ENCODE assay signal across 8 mouse cellular contexts in the genomic region with DNA sequence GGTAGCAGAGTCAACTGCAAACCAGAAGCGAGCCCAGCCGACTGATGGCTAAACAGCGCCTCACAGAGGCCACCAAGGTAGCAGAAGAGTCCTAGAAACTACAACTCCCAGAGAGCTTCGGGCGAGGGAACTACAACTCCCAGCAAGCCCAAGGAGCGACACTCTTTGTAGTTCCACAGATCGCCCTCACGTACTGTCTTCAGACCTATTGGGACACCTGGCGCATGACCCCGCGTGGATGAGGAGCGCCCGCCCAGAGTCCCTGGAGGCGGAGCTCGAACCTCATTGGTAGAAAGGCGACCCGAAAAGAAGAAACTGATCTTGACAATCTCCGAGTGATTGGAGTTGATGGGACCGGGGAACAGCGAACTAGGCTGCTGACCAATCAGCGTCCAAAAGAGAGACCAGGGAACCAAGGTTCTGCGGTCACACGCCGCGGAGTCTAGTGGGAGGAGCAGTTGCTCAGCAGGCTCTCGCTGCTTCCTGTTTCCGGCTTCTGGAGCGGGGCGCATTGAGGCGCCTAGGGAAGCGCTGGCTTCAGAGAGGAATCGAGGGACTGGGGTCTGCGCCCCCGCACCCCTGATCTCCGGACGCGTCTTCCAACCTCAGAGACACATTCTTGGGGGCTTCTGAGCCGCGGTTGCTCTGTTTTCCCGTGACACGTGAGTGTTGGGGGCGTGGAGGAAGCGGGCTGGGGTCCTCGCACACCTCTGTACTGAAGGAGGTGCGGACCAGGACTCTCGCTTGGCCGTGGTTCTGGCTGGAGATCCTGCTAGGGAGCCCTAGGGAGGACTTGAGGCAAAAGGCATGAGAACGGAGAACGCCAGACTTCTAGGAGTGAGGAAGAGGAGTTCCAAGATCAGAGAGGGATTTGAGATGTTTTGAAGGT. TPM values are rescaled to one million over a fixed set of nuclear protein-coding genes. Genes with fewer than 3 reads are reported as not detected.
DNase-seq lines count a peak whose midpoint lies in the region; ATAC-seq and TF ChIP-seq lines count a peak whose summit lies in the region.

A gene (plus strand): TSS at position 216 of the 889 bp plus-strand sequence.

- TF ChIP-seq CTCF in cortical plate, adult 2 months (IDR thresholded peaks at IDR 0.05; ENCODE audit: extremely low read depth, insufficient read depth, low read length): peak; percentile 93

- no peaks in the 10 kb centered on the region; the same call in 1 of the 2 replicates for H3K4me1 ChIP-seq in cortical plate, adult 2 months (ENCODE audit: control insufficient read depth, insufficient read depth, low read length)
- peaks cover 46% of the 10 kb centered on the region for H3K4me1 ChIP-seq in megakaryocyte, embryonic 14.5 days

- peaks cover 26% of the 10 kb centered on the region for H3K36me3 ChIP-seq in megakaryocyte, embryonic 14.5 days (replicated peaks; ENCODE audit: low read length)

- H3K9me3 ChIP-seq in megakaryocyte, embryonic 14.5 days: no peaks in the 10 kb centered on the region

- H3K27ac ChIP-seq in cortical plate, adult 2 months (ENCODE audit: insufficient read depth, low read length): 0 out of 2 replicates have a peak within 1 kb of the TSS, but pooled peaks have one; percentile 4

- TF ChIP-seq POLR2A in cortical plate, adult 2 months (IDR thresholded peaks at IDR 0.05; ENCODE audit: extremely low read depth, insufficient read depth, low read length): peak; percentile 69

- peak; percentile 96 to 98 for DNase-seq in gastrocnemius, adult 8-10 months (ENCODE audit: low spot score in 2 of 2)
- peak; percentile 94 for DNase-seq in hindlimb bud, embryonic 11.5 days (ENCODE audit: extremely low spot score, low read depth, low spot score)
- DNase-seq in left cerebral cortex, adult 8-10 months (ENCODE audit: low spot score in 2 of 2): peak; percentile 89 to 99
- peak; percentile 98 to 99 for DNase-seq in right cerebral cortex, postnatal 10 days (ENCODE audit: low spot score in 2 of 2)
- peak; percentile 81 for DNase-seq in urinary bladder, postnatal 25 days (ENCODE audit: low spot score)

- ATAC-seq in activated CD4-positive, CD25-positive, alpha-beta regulatory T cell, adult 4 months: peak; percentile 94

- no peaks in the 10 kb centered on the region for H3K27me3 ChIP-seq in megakaryocyte, embryonic 14.5 days (replicated peaks)

- peak within 1 kb of the TSS; percentile 75 for H3K4me3 ChIP-seq in cortical plate, adult 2 months (ENCODE audit: insufficient read depth, low read length)
- H3K4me3 ChIP-seq in megakaryocyte, embryonic 14.5 days (replicated peaks): peak within 1 kb of the TSS; percentile 92

RNA-seq across cellular contexts. Expression of the gene that starts here (rescaled TPM):
- polyA plus RNA-seq in activated CD4-positive, CD25-positive, alpha-beta regulatory T cell, adult 4 months (2017; shearing (Covaris generic)): 100 to 1,000 TPM; 227 to 271 TPM
- polyA plus RNA-seq in cortical plate, adult 2 months (2012; rRNA removed): 73.4 and 78.5 TPM in 2 replicates
- 10 to 100 TPM; 19.2 to 22.7 (median 21.5) TPM for total RNA-seq in gastrocnemius, adult 8-10 months (2022)
- 10 to 100 TPM; 81.3 to 84.8 (median 82.9) TPM for total RNA-seq in left cerebral cortex, adult 8-10 months (2022)
- polyA plus RNA-seq in megakaryocyte, embryonic 14.5 days (2012; ENCODE audit: insufficient read depth, low replicate concordance): 3.6 and 13.0 TPM in 2 replicates

Comparison
In these comparisons a context has a peak if more than half of its experiments do, and no peak if none do; other contexts are left out.
1. Peak in every context shown above with its lines: DNase-seq, ATAC-seq, H3K4me3 ChIP-seq and H3K27ac ChIP-seq.